Mouse (Mus musculus): ENCODE results near the gene Ccl6. TPM values are rescaled to one million over a fixed set of nuclear protein-coding genes. Genes with fewer than 3 reads are reported as not detected.

The Ccl6 gene
- 672 and 1,042 TPM in 2 replicates for total RNA-seq (2023)

GRCm38 (mm10) chr11:83592853-83593252 lies at the start of gene Ccl6:
Gene Ccl6, minus strand, starts transcription at chr11:83593087.

GRCm38 (mm10) chr11:83578186-83578760 lies 14.6 kb downstream of the Ccl6 start, which contains the start of gene Ccl9:
Gene Ccl9, minus strand, starts transcription at chr11:83578636.

Other genes with a start within 250 kb of the Ccl6 start
- 0.25 and 0.54 TPM in 2 replicates for gene Rasl10b, start 183.9 kb downstream of the Ccl6 start, total RNA-seq (2023)
- not detected in 2 replicates for gene Gas2l2, start 163.6 kb downstream of the Ccl6 start, total RNA-seq (2023)
- 45.7 and 51.4 TPM in 2 replicates for gene 1700020L24Rik, start 155.4 kb downstream of the Ccl6 start, total RNA-seq (2023)
- gene Mmp28, start 130.0 kb downstream of the Ccl6 start, total RNA-seq (2023): 1.5 and 1.7 TPM in 2 replicates
- gene Taf15, start 120.0 kb downstream of the Ccl6 start, total RNA-seq (2023): 61.8 and 81.9 TPM in 2 replicates
- not detected in 2 replicates for gene Heatr9, start 70.9 kb downstream of the Ccl6 start, total RNA-seq (2023)
- not detected in 2 replicates for gene Ccl5, start 62.6 kb downstream of the Ccl6 start, total RNA-seq (2023)
- gene Ccl9, start 14.5 kb downstream of the Ccl6 start, total RNA-seq (2023): 59.9 and 130 TPM in 2 replicates
- not detected in 2 replicates for gene Rpl9-ps1, start 52.5 kb upstream of the Ccl6 start, total RNA-seq (2023)
- 78.2 and 98.1 TPM in 2 replicates for gene Ccl3, start 56.3 kb upstream of the Ccl6 start, total RNA-seq (2023)
- gene Ccl4, start 69.5 kb upstream of the Ccl6 start, total RNA-seq (2023): 18.8 and 19.9 TPM in 2 replicates
- 38.1 and 51.9 TPM in 2 replicates for gene Wfdc17, start 110.9 kb upstream of the Ccl6 start, total RNA-seq (2023)
- not detected in 2 replicates for gene Wfdc18, start 115.9 kb upstream of the Ccl6 start, total RNA-seq (2023)
- 677 and 813 TPM in 2 replicates for gene Wfdc21, start 153.9 kb upstream of the Ccl6 start, total RNA-seq (2023)
- 28.1 and 35.7 TPM in 2 replicates for gene Heatr6, start 160.6 kb upstream of the Ccl6 start, total RNA-seq (2023)